Mouse (Mus musculus): ENCODE results near the gene Zfp422.

DNA sequence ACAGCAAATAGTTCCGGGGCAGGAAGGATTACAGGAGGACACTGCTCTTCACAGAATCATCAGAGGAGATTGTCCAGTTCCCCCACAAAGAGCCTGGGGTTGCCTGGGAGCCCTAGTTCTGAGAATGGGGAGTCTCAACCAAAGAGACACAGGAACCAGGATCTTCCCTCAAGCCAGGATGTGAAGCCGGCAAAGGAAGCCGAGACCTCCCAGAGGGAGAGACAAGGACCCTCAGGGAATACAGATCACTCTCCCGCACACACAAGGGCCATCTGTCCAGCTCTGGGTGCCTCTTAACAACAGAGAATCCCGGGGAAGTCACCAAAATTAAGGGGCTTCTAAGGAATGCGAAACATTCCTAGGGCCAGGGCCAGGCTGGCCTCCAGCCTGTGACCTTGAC is 48.5 kb upstream of the Zfp422 start:
- TF ChIP-seq CTCF (conservative IDR thresholded peaks at IDR 0.05 in 1 of 2, IDR thresholded peaks at IDR 0.05 in 1 of 2; ENCODE audit: low read depth in 2 of 2, low read length in 2 of 2) = no peak
- TF ChIP-seq POLR2A (IDR thresholded peaks at IDR 0.05; ENCODE audit: low read depth, low read length) = no peak
- TF ChIP-seq BHLHE40 (IDR thresholded peaks at IDR 0.05; ENCODE audit: low read depth, low read length) = no peak
- no peak for TF ChIP-seq MAX (IDR thresholded peaks at IDR 0.05; ENCODE audit: low read length)
- TF ChIP-seq EP300 (IDR thresholded peaks at IDR 0.05; ENCODE audit: low read length) = no peak
- TF ChIP-seq SIN3A (IDR thresholded peaks at IDR 0.05; ENCODE audit: low read length) = no peak
- no peak for TF ChIP-seq CHD2 (IDR thresholded peaks at IDR 0.05; ENCODE audit: low read length)
- no peak for TF ChIP-seq MAZ (IDR thresholded peaks at IDR 0.05; ENCODE audit: low read depth, low read length)
- TF ChIP-seq RCOR1 (conservative IDR thresholded peaks at IDR 0.05; ENCODE audit: low read depth, low read length) = no peak
- TF ChIP-seq NRF1 (IDR thresholded peaks at IDR 0.05; ENCODE audit: low read depth, low read length) = no peak
- TF ChIP-seq NELFE (IDR thresholded peaks at IDR 0.05; ENCODE audit: low read depth, low read length) = no peak
- no peak for TF ChIP-seq ELF1 (IDR thresholded peaks at IDR 0.05; ENCODE audit: low read depth, low read length)
- no peak for TF ChIP-seq RAD21 (IDR thresholded peaks at IDR 0.05; ENCODE audit: low read depth, low read length)
- TF ChIP-seq TCF12 (IDR thresholded peaks at IDR 0.05; ENCODE audit: low read depth, low read length) = no peak

All from CH12.LX (cell line).